Mouse (Mus musculus) embryonic facial prominence, embryonic 15.5 days (tissue): ENCODE measurements around the gene Snrnp27. TPM values are rescaled to one million over a fixed set of nuclear protein-coding genes. Genes with fewer than 3 reads are reported as not detected.

ENCODE experiments used
- ATAC-seq: fragments of 200-750 bp; cut with Nextera tagmentation; 2 replicates; pipeline ENCODE4 v1.8.0; 2017; ENCODE audit warnings: low read depth, moderate TSS enrichment; ENCODE audit not compliant: insufficient number of reproducible peaks, low FRiP score, low TSS enrichment
- H3K27ac ChIP-seq: fragments of 300-500 bp; sonication (generic); replicated peaks from 2 replicates; pipeline ENCODE4 v1.5.1; 2015; ENCODE audit warnings: mild to moderate bottlenecking, inconsistent platforms
- H3K27me3 ChIP-seq: fragments of 300-500 bp; sonication (generic); 2 replicates; pipeline ENCODE4 v1.6.1; 2015; ENCODE audit warnings: inconsistent platforms
- H3K36me3 ChIP-seq: fragments of 300-500 bp; sonication (generic); 2 replicates; pipeline ENCODE4 v1.6.1; 2015; ENCODE audit warnings: mild to moderate bottlenecking, inconsistent platforms
- H3K4me1 ChIP-seq: fragments of 300-500 bp; sonication (generic); 2 replicates; pipeline ENCODE4 v1.6.1; 2015; ENCODE audit warnings: inconsistent platforms
- H3K4me2 ChIP-seq: fragments of 300-500 bp; sonication (generic); replicated peaks from 2 replicates; pipeline ENCODE4 v1.6.1; 2015; ENCODE audit warnings: mild to moderate bottlenecking, inconsistent platforms
- H3K4me3 ChIP-seq: fragments of 300-500 bp; sonication (generic); replicated peaks from 2 replicates; pipeline ENCODE4 v1.5.1; 2015; ENCODE audit warnings: mild to moderate bottlenecking, inconsistent platforms
- H3K9ac ChIP-seq: fragments of 300-500 bp; sonication (generic); 2 replicates; pipeline ENCODE4 v1.6.1; 2015; ENCODE audit warnings: inconsistent platforms
- H3K9me3 ChIP-seq: fragments of 300-500 bp; sonication (generic); replicated peaks from 2 replicates; pipeline ENCODE4 v1.6.1; 2016; ENCODE audit warnings: inconsistent platforms
- WGBS: fragments of 180-500 bp; shearing (Covaris S2); methylation state at CpG from one replicate; pipeline ENCODE4 v1.1.7; 2015; 5-methylcytosine and 5-hydroxymethylcytosine counted together
- polyA plus RNA-seq: library from polyadenylated mRNA; unstranded; fragments of >200 nt; fragmentation: Nextera tagmentation; extraction: Ambion mirVana; gene quantifications from 2 replicates; pipeline ENCODE4 v1.2.1, GENCODE M21; 2015

Gene Snrnp27
- 103 and 114 TPM in 2 replicates for polyA plus RNA-seq

GRCm38 (mm10) chr6:86683872-86684654 lies at the start of gene Snrnp27:
Snrnp27 (minus strand) TSS chr6:86684522.
- ATAC-seq, result peak; percentile 81
- peaks cover 12% of the 10 kb centered on the region; the same call in 1 of the 2 replicates for H3K4me1 ChIP-seq
- WGBS, result 2% methylated on average over 36 of the region's 36 CpGs
- H3K9me3 ChIP-seq, result no peaks in the 10 kb centered on the region
- H3K4me2 ChIP-seq, result peak within 1 kb of the TSS; percentile 73
- peak within 1 kb of the TSS; percentile 82 for H3K4me3 ChIP-seq
- H3K36me3 ChIP-seq, result peaks cover 34% of the 10 kb centered on the region
- H3K9ac ChIP-seq, result peak within 1 kb of the TSS; percentile 87
- peak within 1 kb of the TSS; percentile 81 for H3K27ac ChIP-seq
- H3K27me3 ChIP-seq, result no peaks in the 10 kb centered on the region

DNA sequence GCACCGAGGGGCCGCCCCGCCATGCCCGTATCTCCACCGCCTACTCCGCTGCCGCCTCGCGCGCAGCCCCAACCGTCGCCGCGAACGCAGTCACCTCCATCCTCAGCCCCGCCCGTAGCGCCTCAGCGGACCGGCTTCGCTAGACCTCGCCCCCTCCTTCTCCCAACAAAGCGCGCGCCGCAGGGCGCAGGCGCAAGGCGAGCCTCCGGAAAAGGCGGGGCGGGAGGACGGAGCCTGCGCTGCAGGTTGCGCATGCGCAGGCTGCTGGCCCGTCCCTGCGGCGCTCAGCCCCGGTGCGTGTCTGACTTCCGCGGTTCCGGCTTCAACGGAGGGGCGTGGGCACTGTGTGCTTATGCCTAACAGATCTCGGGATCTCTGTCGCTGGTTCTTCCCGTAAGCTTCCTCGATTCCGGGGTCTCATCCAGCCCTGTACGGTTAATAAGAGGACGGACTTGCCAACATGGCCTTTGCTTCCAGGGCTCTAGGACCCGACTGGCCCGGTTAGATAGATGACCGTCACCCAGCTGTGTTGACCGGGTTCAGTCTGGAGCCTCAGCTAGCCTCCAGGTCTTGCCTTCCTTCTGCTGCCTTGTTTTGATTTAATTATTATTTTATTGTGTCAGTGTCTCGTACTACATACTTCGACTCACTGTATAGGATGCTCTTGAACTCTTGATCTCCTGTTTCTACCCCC lies 49.0 kb upstream of the Snrnp27 start, which contains the start of gene Gmcl1:
TSS of gene Gmcl1 (minus strand) at position 201 of the 694 bp plus-strand sequence.
- ATAC-seq, result peak; percentile 93
- H3K27me3 ChIP-seq, result no peaks in the 10 kb centered on the region
- H3K9me3 ChIP-seq, result no peaks in the 10 kb centered on the region
- under 1% methylated on average over 59 of the region's 59 CpGs for WGBS
- peaks cover 16% of the 10 kb centered on the region for H3K4me1 ChIP-seq
- H3K27ac ChIP-seq, result peak within 1 kb of the TSS; percentile 74
- H3K9ac ChIP-seq, result peak within 1 kb of the TSS; percentile 74
- H3K4me3 ChIP-seq, result peak within 1 kb of the TSS; percentile 97
- peak within 1 kb of the TSS; percentile 92 for H3K4me2 ChIP-seq
- H3K36me3 ChIP-seq, result no peaks in the 10 kb centered on the region

GRCm38 (mm10) chr6:86732276-86733173 lies 48.2 kb upstream of the Snrnp27 start:
- ATAC-seq, result peak; percentile 5
- Histone ChIP-seq H3K4me2 (peak overlapping the region; percentile 92), H3K36me3 (peaks cover 3% of the 10 kb centered on the region; the same call in 1 of the 2 replicates), H3K4me3 (peak overlapping the region; percentile 97), H3K27me3 (no peaks in the 10 kb centered on the region), H3K9me3 (no peaks in the 10 kb centered on the region), H3K27ac (peak overlapping the region; percentile 74), H3K9ac (peak overlapping the region; percentile 74), H3K4me1 (peaks cover 16% of the 10 kb centered on the region)
- under 1% methylated on average over 62 of the region's 62 CpGs for WGBS

- H3K36me3 ChIP-seq, result peaks cover 4% of the 10 kb centered on the region; the same call in 1 of the 2 replicates
- WGBS, result 86% methylated on average over 5 of the region's 5 CpGs
- no peak for ATAC-seq
Observed at GRCm38 (mm10) chr6:86728711-86729110, 44.4 kb upstream of the Snrnp27 start.

DNA sequence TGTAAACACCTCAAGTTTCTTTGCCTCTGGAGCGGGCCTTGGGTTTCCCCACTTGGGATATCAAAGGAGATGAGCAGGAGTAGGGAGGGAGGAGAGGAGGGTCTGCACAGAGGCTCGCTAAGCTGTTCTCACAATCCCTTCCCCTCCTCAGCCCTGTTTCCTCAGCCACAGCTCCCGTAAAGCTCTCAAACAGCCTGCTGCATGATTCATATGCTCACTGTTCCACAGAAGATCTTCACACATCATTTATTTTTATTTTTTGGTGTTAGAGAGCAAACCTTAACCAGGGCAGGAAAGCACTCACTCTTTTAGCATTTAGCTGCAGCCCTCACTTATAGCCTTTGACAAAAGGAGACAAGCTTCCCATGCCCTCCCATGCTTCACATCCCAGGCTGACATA lies 37.7 kb upstream of the Snrnp27 start:
- no peak overlapping the region for H3K4me2 ChIP-seq
- peaks cover 14% of the 10 kb centered on the region for H3K36me3 ChIP-seq
- H3K4me3 ChIP-seq, result no peak overlapping the region
- ATAC-seq, result no peak
- no peaks in the 10 kb centered on the region for H3K27me3 ChIP-seq
- WGBS, result 88% methylated on average over 3 of the region's 3 CpGs
- no peaks in the 10 kb centered on the region for H3K9me3 ChIP-seq
- no peak overlapping the region for H3K27ac ChIP-seq
- H3K9ac ChIP-seq, result no peak overlapping the region
- H3K4me1 ChIP-seq, result no peaks in the 10 kb centered on the region

More at GRCm38 (mm10) chr6:86728711-86729110, 44.4 kb upstream of the Snrnp27 start:
- Histone ChIP-seq H3K27me3 (no peaks in the 10 kb centered on the region), H3K4me1 (peaks cover 9% of the 10 kb centered on the region; the same call in 1 of the 2 replicates), H3K9ac (no peak overlapping the region), H3K9me3 (no peaks in the 10 kb centered on the region), H3K4me2 (no peak overlapping the region), H3K27ac (no peak overlapping the region), H3K4me3 (no peak overlapping the region)

DNA sequence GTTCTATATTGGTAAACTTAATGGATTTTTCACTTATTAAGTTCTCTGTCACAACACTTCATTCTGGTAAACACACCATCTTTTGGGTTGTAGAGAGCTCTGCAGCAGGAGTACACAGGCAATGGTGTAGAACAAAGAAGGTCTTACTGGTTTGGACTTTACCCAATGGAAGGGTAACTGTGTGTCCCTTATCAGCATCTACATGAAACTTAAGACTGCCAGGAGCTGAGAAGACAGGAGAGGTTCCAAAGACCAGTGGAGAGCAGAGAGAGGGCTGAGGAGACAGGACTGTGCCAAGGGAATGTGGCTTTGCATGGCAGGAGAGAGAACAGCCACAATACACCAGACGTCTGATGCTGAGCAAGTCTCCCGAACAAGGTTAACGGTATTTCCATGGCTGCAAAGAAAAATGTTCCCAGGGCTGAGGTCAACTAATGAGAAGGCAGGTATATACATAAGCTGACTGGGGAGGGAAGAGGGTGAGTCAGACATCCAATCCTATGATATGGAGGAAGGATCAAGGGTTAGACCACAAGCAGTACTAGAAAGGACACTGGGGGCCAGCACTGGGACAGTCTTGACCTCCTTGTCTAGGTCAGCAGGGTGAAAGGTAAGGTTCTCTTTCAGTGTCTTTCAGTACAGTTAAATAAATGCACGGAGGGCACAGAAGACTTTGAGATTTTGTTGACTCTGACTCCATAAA lies 23.9 kb upstream of the Snrnp27 start:
- H3K4me3 ChIP-seq, result no peak overlapping the region
- no peaks in the 10 kb centered on the region for H3K9me3 ChIP-seq
- no peak overlapping the region for H3K4me2 ChIP-seq
- H3K36me3 ChIP-seq, result peaks cover 42% of the 10 kb centered on the region
- no peaks in the 10 kb centered on the region for H3K4me1 ChIP-seq
- no peaks in the 10 kb centered on the region for H3K27me3 ChIP-seq
- H3K27ac ChIP-seq, result no peak overlapping the region
- no peak overlapping the region for H3K9ac ChIP-seq
- WGBS, result 89% methylated on average over 4 of the region's 4 CpGs
- ATAC-seq, result no peak

DNA sequence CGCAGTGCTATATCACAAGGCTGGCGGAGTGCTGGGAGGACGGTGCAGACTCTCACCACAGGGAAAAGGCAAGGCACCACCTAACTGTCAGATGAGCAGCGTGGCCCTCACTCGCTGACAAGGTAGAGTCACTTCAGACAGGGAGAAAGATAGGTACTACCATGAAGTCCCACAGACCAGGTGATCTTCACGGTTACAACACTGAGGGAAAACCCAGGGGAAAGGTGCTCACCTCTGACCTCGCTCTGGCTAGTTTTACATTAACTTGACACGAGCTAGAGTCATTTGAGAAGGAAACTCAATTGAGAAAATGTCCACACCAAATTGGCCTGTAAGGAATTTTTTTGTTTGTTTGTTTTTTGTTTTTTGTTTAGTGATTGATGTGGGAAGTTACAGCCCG lies 18.3 kb upstream of the Snrnp27 start:
- Histone ChIP-seq H3K9me3 (no peaks in the 10 kb centered on the region), H3K27ac (no peak overlapping the region), H3K4me3 (no peak overlapping the region), H3K9ac (no peak overlapping the region), H3K4me1 (no peaks in the 10 kb centered on the region), H3K27me3 (no peaks in the 10 kb centered on the region), H3K36me3 (peaks cover 74% of the 10 kb centered on the region), H3K4me2 (no peak overlapping the region)
- 88% methylated on average over 9 of the region's 9 CpGs for WGBS
- no peak for ATAC-seq

DNA sequence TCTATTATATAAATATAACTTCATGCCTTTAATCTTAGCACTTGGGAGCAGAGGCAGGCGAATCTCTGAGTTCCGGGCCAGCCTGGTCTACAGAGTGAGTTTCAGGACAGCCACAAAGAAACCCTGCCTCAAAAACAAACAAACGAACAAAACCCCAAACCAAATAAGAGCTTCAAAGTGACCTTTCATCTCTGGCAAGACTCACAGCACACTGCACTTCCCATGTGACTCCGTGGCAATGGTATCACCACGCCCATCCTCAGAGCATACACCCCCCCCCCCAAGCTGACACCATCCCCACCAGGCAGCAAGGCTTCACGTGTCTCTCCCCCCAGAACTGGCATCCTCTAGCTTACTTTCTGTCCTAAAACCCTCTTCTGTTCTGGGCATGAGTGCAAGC lies 13.6 kb upstream of the Snrnp27 start:
- Histone ChIP-seq H3K9ac (no peak overlapping the region), H3K36me3 (peaks cover 81% of the 10 kb centered on the region), H3K27me3 (no peaks in the 10 kb centered on the region), H3K4me3 (no peak overlapping the region), H3K9me3 (no peaks in the 10 kb centered on the region), H3K27ac (no peak overlapping the region), H3K4me1 (no peaks in the 10 kb centered on the region), H3K4me2 (no peak overlapping the region)
- ATAC-seq, result no peak
- WGBS, result 80% methylated on average over 6 of the region's 6 CpGs

- H3K27me3 ChIP-seq, result no peaks in the 10 kb centered on the region
- no peak overlapping the region for H3K4me2 ChIP-seq
- no peaks in the 10 kb centered on the region for H3K9me3 ChIP-seq
- ATAC-seq, result no peak
- H3K4me1 ChIP-seq, result no peaks in the 10 kb centered on the region
- 86% methylated on average over 10 of the region's 10 CpGs for WGBS
- no peak overlapping the region for H3K9ac ChIP-seq
- no peak overlapping the region for H3K27ac ChIP-seq
- H3K4me3 ChIP-seq, result no peak overlapping the region
- H3K36me3 ChIP-seq, result peaks cover 68% of the 10 kb centered on the region
Observed at GRCm38 (mm10) chr6:86696213-86696612, 11.9 kb upstream of the Snrnp27 start.

DNA sequence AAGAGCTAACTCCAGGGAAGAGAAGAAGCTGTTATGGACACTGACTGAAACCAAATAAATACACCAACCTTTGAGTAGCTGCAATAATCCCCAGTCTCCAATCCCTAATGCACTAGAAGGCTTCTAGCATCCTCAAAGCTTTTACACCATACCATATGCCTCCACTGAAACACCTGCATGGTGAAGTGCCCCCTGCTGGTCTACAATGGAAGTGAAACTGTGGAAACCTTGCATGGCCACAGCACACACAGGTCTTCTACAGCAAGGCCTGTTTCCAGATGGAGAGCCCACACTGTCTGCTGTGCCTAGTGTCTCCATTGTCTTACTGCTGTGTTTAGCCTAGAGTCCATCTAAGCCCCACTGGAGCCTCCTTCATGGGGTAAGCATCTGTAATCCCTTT lies 10.1 kb upstream of the Snrnp27 start:
- Histone ChIP-seq H3K4me3 (no peak overlapping the region), H3K36me3 (peaks cover 65% of the 10 kb centered on the region), H3K27me3 (no peaks in the 10 kb centered on the region), H3K4me1 (no peaks in the 10 kb centered on the region), H3K9ac (no peak overlapping the region), H3K27ac (no peak overlapping the region), H3K4me2 (no peak overlapping the region), H3K9me3 (no peaks in the 10 kb centered on the region)
- ATAC-seq, result no peak
